Mouse (Mus musculus): ENCODE results near the gene Tbx6. TPM values are rescaled to one million over a fixed set of nuclear protein-coding genes. Genes with fewer than 3 reads are reported as not detected.
"Not testable (repeated sequence)": the region's sequence is repeated elsewhere in the genome, so short reads cannot be mapped to it uniquely, and the experiment has no call there.

Gene Tbx6
- polyA plus RNA-seq, 1 experiment from 2014 or later: 0.53 TPM

GRCm38 (mm10) chr7:126773351-126773750, 7.9 kb upstream of the Tbx6 start:
- Histone ChIP-seq H3K9me3 (no peaks in the 10 kb centered on the region), H3K9ac (no peak overlapping the region), H3K27me3 (no peaks in the 10 kb centered on the region), H3K36me3 (peaks cover 45% of the 10 kb centered on the region), H3K4me3 (no peak overlapping the region), H3K27ac (no peak overlapping the region), H3K4me2 (replicated peaks) (no peak overlapping the region), H3K4me1 (peaks cover 26% of the 10 kb centered on the region)
- ATAC-seq (ENCODE audit: low FRiP score, low read depth): no peak
- WGBS: 78% methylated on average over 2 of the region's 2 CpGs

- no peak for ATAC-seq (ENCODE audit: low FRiP score, low read depth)
- no peak overlapping the region for H3K27ac ChIP-seq
- H3K9ac ChIP-seq: no peak overlapping the region
- H3K36me3 ChIP-seq: peaks cover 44% of the 10 kb centered on the region
- no peaks in the 10 kb centered on the region for H3K27me3 ChIP-seq
- whole genome bisulfite sequencing: 74% methylated on average over 2 of the region's 2 CpGs
- H3K4me3 ChIP-seq: no peak overlapping the region
- no peak overlapping the region for H3K4me2 ChIP-seq (replicated peaks)
- peaks cover 26% of the 10 kb centered on the region for H3K4me1 ChIP-seq
- no peaks in the 10 kb centered on the region for H3K9me3 ChIP-seq
Measured at GRCm38 (mm10) chr7:126774463-126774862, 6.8 kb upstream of the Tbx6 start.

- peak overlapping the region; percentile 94 for H3K4me2 ChIP-seq (replicated peaks)
- no peak for ATAC-seq (ENCODE audit: low FRiP score, low read depth)
- H3K9me3 ChIP-seq: no peaks in the 10 kb centered on the region
- peak overlapping the region; percentile 81; the same call in 1 of the 2 replicates for H3K4me3 ChIP-seq
- H3K27me3 ChIP-seq: no peaks in the 10 kb centered on the region
- 0 out of 2 replicates have a peak overlapping the region, but pooled peaks have one; percentile 90 for H3K9ac ChIP-seq
- peaks cover 34% of the 10 kb centered on the region for H3K36me3 ChIP-seq
- H3K4me1 ChIP-seq: peaks cover 36% of the 10 kb centered on the region
- peak overlapping the region; percentile 86; the same call in 1 of the 2 replicates for H3K27ac ChIP-seq
- WGBS: 78% methylated on average over 10 of the region's 10 CpGs
Measured at GRCm38 (mm10) chr7:126775185-126775977, 5.9 kb upstream of the Tbx6 start.

- H3K4me2 ChIP-seq (replicated peaks): peak overlapping the region; percentile 94
- no peak for ATAC-seq (ENCODE audit: low FRiP score, low read depth)
- WGBS: 46% methylated on average over 3 of the region's 3 CpGs
- H3K4me1 ChIP-seq: peaks cover 39% of the 10 kb centered on the region
- H3K4me3 ChIP-seq: peak overlapping the region; percentile 81; the same call in 1 of the 2 replicates
- peaks cover 29% of the 10 kb centered on the region for H3K36me3 ChIP-seq
- H3K9me3 ChIP-seq: no peaks in the 10 kb centered on the region
- peak overlapping the region; percentile 90; the same call in 1 of the 2 replicates for H3K9ac ChIP-seq
- no peaks in the 10 kb centered on the region for H3K27me3 ChIP-seq
- H3K27ac ChIP-seq: peak overlapping the region; percentile 86; the same call in 1 of the 2 replicates
Measured at GRCm38 (mm10) chr7:126775978-126776234, 5.4 kb upstream of the Tbx6 start.

- peak within 1 kb of the TSS; percentile 81 for H3K4me3 ChIP-seq
- H3K4me1 ChIP-seq: peaks cover 44% of the 10 kb centered on the region
- H3K36me3 ChIP-seq: peaks cover 25% of the 10 kb centered on the region
- ATAC-seq (ENCODE audit: low FRiP score, low read depth): peak; percentile 91
- WGBS: under 1% methylated on average over 35 of the region's 37 CpGs
- H3K4me2 ChIP-seq (replicated peaks): peak within 1 kb of the TSS; percentile 94
- peak within 1 kb of the TSS; percentile 86 for H3K27ac ChIP-seq
- peak within 1 kb of the TSS; percentile 90 for H3K9ac ChIP-seq
- H3K27me3 ChIP-seq: no peaks in the 10 kb centered on the region
- no peaks in the 10 kb centered on the region for H3K9me3 ChIP-seq
Measured at GRCm38 (mm10) chr7:126776598-126777057, 4.7 kb upstream of the Tbx6 start, which contains the start of gene Ypel3. Ypel3 (plus strand) TSS chr7:126776955.

GRCm38 (mm10) chr7:126777476-126777875, 3.8 kb upstream of the Tbx6 start:
- ATAC-seq (ENCODE audit: low FRiP score, low read depth): no peak
- Histone ChIP-seq H3K4me2 (replicated peaks) (peak overlapping the region; percentile 94), H3K9ac (peak overlapping the region; percentile 90), H3K9me3 (no peaks in the 10 kb centered on the region), H3K4me3 (peak overlapping the region; percentile 81), H3K27ac (no peak overlapping the region), H3K4me1 (peaks cover 44% of the 10 kb centered on the region), H3K27me3 (no peaks in the 10 kb centered on the region), H3K36me3 (peaks cover 18% of the 10 kb centered on the region)
- WGBS: 52% methylated on average over 10 of the region's 10 CpGs

GRCm38 (mm10) chr7:126778147-126778546, 3.1 kb upstream of the Tbx6 start:
- Histone ChIP-seq H3K9me3 (no peaks in the 10 kb centered on the region), H3K27me3 (no peaks in the 10 kb centered on the region), H3K4me3 (peak overlapping the region; percentile 81), H3K9ac (peak overlapping the region; percentile 90; the same call in 1 of the 2 replicates), H3K4me2 (replicated peaks) (peak overlapping the region; percentile 94), H3K4me1 (peaks cover 44% of the 10 kb centered on the region), H3K36me3 (peaks cover 18% of the 10 kb centered on the region), H3K27ac (no peak overlapping the region)
- ATAC-seq (ENCODE audit: low FRiP score, low read depth): no peak
- WGBS: 95% methylated on average over 3 of the region's 3 CpGs

GRCm38 (mm10) chr7:126779101-126779500, 2.2 kb upstream of the Tbx6 start:
- not testable (repeated sequence) for H3K9ac ChIP-seq; H3K4me3 ChIP-seq; H3K4me2 ChIP-seq (replicated peaks); ATAC-seq (ENCODE audit: low FRiP score, low read depth); H3K27ac ChIP-seq; H3K9me3 ChIP-seq; H3K27me3 ChIP-seq
- H3K36me3 ChIP-seq: peaks cover 24% of the 10 kb centered on the region
- 89% methylated on average over 7 of the region's 7 CpGs for whole genome bisulfite sequencing
- peaks cover 44% of the 10 kb centered on the region for H3K4me1 ChIP-seq

- Histone ChIP-seq H3K4me3 (peak overlapping the region; percentile 47), H3K4me1 (peaks cover 43% of the 10 kb centered on the region), H3K4me2 (replicated peaks) (peak overlapping the region; percentile 94), H3K9ac (peak overlapping the region; percentile 69), H3K27me3 (no peaks in the 10 kb centered on the region), H3K36me3 (peaks cover 36% of the 10 kb centered on the region), H3K27ac (peak overlapping the region; percentile 79), H3K9me3 (no peaks in the 10 kb centered on the region)
- ATAC-seq (ENCODE audit: low FRiP score, low read depth): peak; percentile 62
- WGBS: under 1% methylated on average over 21 of the region's 21 CpGs
Measured at GRCm38 (mm10) chr7:126779983-126780970, 1.0 kb upstream of the Tbx6 start.

- Histone ChIP-seq H3K4me2 (replicated peaks) (peak overlapping the region; percentile 94), H3K9me3 (no peaks in the 10 kb centered on the region), H3K4me3 (no peak overlapping the region), H3K9ac (peak overlapping the region; percentile 69; the same call in 1 of the 2 replicates), H3K27me3 (no peaks in the 10 kb centered on the region), H3K36me3 (peaks cover 51% of the 10 kb centered on the region), H3K4me1 (peaks cover 31% of the 10 kb centered on the region), H3K27ac (no peak overlapping the region)
- no peak for ATAC-seq (ENCODE audit: low FRiP score, low read depth)
- 29% methylated on average over 11 of the region's 11 CpGs for WGBS
Measured at GRCm38 (mm10) chr7:126781661-126782370, 533 bp downstream of the Tbx6 start.

GRCm38 (mm10) chr7:126782693-126783092, 1.4 kb downstream of the Tbx6 start:
- no peak overlapping the region for H3K27ac ChIP-seq
- no peaks in the 10 kb centered on the region for H3K27me3 ChIP-seq
- H3K4me1 ChIP-seq: peaks cover 25% of the 10 kb centered on the region
- H3K4me3 ChIP-seq: no peak overlapping the region
- H3K36me3 ChIP-seq: peaks cover 60% of the 10 kb centered on the region
- no peak overlapping the region for H3K9ac ChIP-seq
- 71% methylated on average over 13 of the region's 13 CpGs for WGBS
- H3K9me3 ChIP-seq: no peaks in the 10 kb centered on the region
- H3K4me2 ChIP-seq (replicated peaks): no peak overlapping the region
- no peak for ATAC-seq (ENCODE audit: low FRiP score, low read depth)

All from limb, embryonic 13.5 days (tissue).